Mouse (Mus musculus): ENCODE measurements around the gene Senp1.

Gene Senp1

DNA sequence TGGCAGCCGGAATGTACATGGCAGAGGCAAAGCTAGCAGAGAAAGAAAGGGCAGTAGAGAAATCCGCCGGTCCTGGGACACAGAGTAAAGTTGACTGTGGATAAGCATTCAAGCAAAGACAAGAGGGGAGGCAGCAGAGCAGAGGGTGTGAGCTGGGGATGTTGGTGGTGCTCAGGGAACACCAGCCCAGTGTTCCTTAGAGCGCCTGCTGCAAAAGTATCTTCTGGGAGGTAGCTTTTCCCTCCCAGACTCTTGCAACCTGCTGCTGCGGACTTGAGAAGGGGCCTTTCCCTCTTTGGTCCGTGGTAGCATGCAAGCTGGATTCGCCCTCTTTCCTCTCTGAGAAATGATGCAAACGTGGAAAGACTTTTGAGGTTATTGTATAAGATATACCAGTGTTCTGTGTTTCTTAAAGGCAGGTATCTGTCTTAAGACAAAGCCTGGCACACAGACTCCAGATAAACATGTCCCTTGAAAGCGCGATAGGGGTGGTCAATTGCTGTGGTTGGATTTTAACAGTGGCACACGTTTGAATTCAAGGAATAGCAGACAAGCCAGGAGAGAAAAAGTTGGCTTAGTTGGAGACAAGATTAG lies 14.3 kb upstream of the Senp1 start:
- in situ Hi-C loops (cut with MboI): no loop called here

DNA sequence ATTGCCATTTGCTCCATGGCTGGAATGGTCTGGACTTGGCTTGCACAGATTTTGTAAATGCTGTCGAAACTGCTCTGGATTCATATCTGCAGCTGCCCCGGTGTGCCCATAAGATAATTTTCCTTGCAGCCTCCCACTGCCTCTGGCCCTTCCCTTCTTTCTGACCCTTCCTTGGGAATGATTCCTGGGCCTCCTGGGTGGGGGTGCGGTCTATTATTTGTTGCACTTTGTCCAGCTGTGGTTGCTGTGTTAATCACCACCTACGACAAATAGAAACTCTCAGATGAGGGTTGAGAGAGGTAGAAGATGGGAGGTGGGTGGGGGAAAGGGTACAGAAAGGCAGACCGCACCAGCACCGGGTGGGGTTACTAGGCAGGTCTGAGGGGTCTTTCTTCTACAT lies 13.7 kb upstream of the Senp1 start:
- in situ Hi-C loops (cut with MboI): no loop called here

DNA sequence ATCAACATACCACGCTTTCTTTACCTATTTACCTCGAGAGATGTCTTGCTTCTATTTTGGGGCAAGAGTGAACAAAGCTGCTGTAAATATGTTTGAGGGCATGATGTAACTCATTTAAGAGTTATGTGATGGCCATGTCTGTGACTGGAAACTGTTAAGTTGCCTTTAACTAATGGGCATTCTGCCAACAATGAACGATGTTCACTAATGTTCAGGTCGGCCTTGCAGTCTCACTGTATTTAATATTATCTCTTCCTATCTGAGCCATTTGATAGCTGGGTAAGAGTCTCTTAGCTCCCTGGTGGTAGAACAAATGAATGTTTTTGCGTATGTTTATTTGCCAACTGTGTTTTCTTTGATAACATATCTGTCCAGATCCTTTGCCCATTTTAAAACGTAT lies 13.0 kb upstream of the Senp1 start:
- in situ Hi-C loops (cut with MboI): no loop called here

DNA sequence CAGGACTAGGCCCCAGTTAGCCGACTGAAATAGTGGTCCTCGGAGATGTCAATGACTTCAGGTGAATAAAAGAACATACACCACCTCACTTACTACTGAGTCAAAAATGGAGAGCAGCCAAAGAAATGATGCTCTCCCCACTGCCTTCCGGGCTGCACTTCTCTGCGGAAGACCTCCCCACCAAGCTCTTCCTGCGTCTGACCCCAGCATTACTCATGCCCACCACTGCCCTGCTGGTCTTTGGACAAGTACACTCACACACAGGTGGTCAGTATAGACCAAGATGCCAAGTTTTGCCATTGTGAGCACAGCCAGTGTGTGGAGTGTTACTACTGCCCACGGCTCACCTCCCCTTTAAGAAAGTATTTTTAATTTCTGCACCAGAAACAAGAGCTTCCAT lies 8.9 kb upstream of the Senp1 start:
- in situ Hi-C loops (cut with MboI): no loop called here

DNA sequence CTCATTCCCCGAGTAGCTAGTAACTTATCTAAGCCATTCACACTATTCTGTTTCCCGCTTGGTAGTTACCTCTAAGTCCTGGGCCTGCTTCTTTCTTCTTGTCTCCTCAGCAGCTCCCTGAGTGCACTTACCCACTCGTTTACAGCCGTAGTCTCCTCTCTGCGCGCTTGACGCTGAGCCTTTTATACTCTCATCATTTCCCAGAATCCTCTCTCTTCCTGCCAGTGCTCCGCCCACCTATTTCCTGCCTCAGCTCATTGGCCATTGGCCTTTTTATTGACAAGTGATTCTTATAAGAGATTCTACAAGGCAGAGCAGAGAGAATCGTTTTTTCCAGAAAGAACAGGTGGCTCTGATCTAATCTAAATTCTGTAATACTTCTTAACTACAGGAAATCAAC lies 5.0 kb upstream of the Senp1 start:
- in situ Hi-C loops (cut with MboI): no loop called here

DNA sequence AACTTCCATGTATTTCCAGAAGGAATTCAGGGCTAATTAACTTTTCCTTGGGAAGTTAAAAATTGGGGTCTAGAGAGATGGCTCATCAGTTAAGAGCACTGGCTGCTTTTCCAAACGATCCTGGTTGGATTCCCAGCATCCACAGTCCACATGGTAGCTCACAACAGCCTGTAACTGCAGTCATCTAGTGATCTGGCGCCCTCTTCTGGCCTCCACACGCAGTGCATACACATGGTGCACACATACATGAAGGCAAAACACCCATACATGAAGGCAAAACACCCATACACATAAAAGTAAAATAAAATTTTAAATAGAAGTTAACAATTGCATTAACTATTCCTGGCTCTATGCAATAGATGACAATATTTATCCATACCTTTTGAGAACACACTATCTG lies 3.4 kb upstream of the Senp1 start:
- in situ Hi-C loops (cut with MboI): no loop called here

DNA sequence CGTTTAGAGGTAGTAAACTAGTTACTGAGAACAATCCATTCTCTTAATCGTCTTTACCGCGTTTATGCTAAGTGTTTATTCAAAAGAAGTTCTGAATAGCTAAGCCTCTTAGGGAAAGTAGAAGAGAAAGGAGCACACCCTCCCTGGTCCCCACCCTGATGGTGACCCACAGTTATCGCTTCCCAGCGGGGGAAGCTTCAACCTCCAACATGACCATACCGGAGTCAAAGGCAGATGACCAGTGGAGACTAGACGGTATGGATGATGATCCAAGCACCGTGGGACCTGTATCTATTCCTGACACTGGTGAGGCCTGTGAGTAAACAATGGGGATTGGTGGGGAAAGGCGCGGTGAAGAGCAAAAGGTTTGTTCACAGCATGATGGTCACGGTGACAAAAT lies 1.4 kb upstream of the Senp1 start:
- in situ Hi-C loops (cut with MboI): loop anchor here (5.0 kb wide), 1 partner anchor 57 kb away; no protein-coding TSS in a partner anchor

DNA sequence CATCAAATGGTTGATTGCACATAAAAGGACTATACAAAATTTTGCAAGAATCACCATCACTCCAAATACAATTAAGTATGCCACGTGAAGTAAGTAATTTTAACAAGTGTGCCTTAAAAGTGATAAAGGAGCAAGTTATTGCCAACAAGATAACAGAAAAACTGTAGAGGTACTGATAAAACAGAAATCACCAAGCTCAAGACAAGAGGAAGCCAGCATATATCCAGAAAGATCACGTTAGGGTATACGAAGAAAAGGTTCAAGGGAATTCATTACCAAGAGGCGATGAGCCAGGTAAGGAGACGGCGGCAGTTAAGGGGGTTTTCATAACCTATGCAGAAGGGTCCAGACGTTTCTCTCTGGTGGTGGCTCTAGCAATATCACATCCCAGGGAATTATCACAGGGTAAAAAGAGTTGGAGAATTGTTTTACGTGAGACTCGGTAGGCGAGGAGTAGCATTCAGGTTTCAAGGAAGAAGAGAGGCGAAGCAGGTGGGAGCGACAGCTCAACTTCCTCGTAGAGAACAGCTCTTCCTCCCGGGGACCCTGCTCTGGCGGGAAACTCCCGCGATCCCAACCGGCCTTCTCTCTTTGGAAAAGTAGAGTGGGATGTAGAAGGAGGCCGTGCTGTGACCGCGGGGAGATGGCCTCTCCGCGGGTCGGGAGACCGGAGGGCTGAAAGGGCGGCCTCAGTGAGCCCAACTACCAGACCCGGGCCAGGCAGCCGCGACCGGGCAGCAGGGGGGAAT lies 998 bp downstream of the Senp1 start, which contains the start of gene Pfkm:
Gene Pfkm, plus strand, starts transcription at position 218 of the 749 bp plus-strand sequence.
- in situ Hi-C loops (cut with MboI): loop anchor here (5.0 kb wide), 1 partner anchor 60 kb away; no protein-coding TSS in a partner anchor

DNA sequence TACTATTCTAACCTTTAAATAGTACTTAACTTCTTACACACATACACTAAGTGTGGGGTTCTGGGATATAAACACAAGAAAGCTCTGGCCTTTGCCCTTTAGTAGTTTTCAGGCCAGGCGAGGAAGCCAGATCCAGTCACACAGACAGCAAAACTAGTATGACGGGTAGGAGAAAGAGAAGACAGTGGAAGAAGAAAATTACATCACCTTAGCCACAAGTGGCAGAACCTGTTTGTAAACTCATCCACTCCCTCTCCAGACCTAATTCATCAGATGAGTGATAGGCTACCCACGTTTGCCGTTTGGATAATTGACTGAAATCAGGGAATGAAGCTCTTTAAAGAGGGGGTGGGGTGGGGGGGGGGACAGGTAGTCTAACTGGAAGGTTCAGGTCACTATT lies 1.7 kb downstream of the Senp1 start:
- in situ Hi-C loops (cut with MboI): loop anchor here (5.0 kb wide), 1 partner anchor 60 kb away; no protein-coding TSS in a partner anchor

DNA sequence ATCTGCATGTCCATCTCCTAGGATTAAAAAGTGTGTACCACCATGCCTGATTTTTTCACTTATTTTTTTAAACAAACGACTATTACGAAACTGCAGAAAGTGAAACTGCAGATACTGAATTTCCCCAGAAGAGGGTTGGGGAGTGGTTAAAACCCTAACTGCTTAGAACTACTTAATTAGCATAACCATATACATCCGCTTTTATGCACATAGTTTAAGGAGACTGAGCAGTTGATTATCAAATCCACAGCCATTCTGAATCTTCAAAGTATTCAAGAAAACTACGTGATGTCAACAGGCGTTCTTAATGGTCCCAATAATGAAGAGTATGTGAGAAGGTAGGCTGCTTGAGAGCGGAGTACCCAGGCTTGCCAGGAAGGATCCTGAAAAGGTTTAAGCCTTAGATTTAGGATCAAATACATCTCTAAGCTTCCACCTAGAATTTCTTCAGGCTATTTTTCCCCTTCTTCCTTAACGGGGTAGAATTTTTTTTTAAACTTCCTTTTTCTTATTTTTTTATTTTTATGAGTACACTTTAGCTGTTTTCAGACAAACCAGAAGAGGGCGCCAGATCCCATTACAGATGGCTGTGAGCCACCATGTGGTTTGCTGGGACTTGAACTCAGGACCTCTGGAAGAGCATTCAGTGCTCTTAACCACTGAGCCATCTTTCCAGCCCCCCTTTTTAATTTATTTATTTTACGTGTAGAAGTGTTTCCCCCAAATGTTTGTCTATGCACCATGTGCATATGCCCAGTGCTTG lies 3.9 kb downstream of the Senp1 start:
- in situ Hi-C loops (cut with MboI): loop anchor here (5.0 kb wide), 1 partner anchor 63 kb away; no protein-coding TSS in a partner anchor

DNA sequence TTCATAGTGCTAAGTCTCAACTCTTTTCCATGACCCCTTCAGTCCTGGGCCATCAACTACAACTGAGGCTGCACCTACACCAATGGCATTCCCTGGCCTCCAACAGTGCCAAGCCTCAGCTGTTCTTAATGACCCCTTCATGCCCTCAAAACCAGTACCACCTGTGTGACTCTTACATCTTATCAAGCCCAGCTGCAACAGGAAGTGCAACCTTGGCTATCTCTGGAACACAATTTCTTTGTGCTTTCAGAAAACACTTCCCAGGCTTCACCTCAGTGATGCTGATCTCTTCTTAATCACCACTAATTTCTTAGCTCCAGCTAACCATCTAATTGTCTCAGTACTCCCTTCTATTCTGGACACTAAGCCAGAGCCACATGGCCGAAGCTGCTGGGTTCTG lies 4.7 kb downstream of the Senp1 start:
- in situ Hi-C loops (cut with MboI): no loop called here

DNA sequence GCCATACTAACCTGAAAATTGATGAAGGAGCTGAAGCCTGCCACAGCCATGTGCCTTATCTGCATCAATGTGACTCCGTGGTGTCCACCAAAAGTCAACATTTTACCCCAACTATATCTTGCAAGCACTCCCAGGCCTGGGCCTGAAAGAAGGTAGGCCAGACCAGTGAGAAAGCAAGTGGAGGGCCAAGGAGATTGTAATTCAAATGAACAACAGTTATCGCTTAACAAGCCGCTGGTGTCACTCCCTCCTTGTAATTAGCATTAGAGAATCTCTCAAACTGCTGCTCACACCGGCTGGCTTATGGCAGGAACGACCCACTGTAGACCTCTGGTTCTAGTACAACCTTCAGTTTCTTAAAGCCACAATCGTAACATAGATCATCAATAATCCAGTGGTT lies 16.6 kb downstream of the Senp1 start:
- in situ Hi-C loops (cut with MboI): no loop called here

DNA sequence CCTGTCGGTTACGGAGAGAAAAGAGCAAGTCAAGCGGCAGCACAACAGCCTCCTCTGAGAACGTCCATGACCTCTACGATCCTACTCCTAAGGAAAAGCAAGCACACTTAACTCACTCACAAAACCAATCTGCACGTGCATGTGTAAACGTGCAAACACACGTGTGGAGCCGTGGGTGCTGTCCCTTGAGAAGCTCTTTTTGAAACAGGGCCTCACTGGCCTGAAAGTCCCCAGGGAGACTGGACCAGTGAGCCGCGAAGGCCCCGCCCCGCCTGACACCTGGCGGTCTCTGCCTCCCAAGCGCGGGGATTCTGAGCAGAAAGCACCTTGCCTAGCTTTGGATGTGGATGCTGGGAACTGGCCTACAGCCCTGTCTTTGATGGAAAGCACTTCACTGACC lies 18.5 kb downstream of the Senp1 start:
- in situ Hi-C loops (cut with MboI): no loop called here

DNA sequence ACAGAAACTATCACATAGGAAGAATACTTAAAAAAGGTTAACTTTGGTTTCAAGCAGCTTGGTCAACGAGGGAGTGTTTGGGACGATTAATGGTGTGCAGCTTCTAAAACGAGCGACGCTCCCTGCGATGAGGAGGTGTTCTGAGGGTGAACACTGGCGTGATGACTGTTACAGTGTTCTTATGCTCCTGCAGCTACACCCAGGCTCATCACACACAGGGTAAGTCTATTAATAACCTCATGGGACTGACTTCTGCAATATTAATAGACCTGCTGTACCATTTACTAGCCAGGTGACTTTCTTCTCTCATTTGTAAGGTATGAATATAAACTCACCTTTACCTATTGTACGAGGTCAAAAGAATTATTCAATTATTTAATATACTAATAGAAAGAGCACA lies 19.0 kb downstream of the Senp1 start:
- in situ Hi-C loops (cut with MboI): no loop called here

DNA sequence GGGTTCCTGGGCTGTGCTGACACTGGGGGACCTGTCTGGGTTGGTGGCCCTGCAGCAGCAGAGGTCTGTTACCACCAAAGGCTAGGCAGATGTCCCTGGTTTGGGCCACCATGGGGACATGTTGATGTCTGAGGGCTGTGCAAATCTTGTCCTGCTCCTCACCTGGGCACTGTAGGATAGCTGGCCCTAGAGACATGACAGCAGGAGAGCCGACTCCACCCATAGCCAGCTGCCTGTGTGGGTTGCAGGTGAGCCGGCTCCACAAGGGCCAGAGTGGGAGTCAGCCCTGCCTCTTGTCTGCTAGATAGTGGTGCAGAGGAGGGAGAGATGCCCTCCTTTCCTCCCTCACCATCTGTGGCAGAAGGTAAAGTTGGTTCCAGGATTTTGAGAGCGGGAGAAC lies 23.2 kb downstream of the Senp1 start:
- in situ Hi-C loops (cut with MboI): no loop called here

DNA sequence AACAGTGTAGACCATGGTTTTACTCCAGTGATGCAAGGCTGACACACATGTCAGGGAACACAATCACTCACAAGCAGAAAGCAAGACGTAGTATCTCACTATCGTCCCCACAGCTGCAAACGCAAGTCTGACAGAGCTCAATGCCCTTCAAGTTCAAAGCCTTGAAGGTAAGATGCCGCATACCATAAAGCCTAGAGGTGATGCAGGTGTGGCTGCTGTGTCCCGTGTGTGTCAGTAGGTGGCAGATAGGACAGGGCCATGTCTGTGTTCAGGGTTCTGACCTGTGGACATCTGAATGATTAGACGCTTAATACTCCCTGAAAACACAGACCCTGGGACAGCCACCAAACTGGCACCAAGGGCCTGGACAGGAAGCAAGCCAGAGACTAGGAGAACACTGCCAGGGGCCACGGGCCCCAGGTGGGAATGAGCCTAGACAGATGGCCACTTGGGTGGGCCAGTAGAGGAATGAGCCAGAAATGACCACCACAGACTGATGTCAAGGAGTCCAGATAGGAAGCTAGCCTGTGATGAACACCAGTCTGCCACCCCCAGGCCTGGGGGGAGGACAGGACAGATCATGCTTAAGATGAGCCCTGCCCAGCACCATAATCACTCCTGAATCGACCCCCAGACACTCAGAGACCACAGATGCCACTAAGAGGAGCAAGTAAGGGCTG lies 23.8 kb downstream of the Senp1 start:
- in situ Hi-C loops (cut with MboI): no loop called here

DNA sequence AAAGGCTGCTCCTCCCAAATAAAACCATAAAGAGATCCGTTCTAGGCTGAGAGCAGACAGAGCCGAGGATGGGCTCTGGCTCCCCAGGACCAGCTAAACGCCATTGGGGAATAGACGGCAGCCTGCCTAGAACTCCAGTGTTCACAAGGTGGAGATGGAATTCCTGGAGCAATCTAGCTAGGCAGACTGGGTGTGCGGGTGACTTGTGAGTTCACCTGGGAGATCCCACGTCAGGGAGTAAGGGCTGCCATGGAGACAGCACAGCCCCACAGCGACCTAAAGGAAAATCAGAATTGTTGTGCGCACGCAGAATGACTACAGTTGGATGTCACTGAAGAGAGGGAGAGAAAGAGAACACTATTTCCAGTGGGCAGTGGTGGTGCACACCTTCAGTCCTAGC lies 25.0 kb downstream of the Senp1 start:
- in situ Hi-C loops (cut with MboI): no loop called here

DNA sequence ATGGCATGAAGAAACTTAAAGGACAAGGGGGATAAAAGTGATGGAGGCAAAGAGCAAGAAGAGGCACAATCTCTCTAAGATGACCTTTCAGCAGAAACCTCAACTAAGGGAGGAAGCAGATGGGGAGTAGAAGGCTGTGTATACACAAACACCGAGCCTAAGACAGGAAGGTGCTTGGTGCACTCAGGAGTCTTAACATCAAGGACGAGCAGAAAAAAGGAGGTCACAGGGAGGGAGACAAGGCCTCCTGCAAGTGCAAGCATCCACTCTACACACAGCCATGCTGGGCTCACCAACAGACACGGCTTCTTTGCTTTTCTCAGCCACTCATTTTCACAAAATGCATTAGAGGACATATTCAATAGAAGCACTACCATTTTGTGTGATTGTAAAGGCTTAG lies 26.1 kb downstream of the Senp1 start:
- in situ Hi-C loops (cut with MboI): no loop called here

DNA sequence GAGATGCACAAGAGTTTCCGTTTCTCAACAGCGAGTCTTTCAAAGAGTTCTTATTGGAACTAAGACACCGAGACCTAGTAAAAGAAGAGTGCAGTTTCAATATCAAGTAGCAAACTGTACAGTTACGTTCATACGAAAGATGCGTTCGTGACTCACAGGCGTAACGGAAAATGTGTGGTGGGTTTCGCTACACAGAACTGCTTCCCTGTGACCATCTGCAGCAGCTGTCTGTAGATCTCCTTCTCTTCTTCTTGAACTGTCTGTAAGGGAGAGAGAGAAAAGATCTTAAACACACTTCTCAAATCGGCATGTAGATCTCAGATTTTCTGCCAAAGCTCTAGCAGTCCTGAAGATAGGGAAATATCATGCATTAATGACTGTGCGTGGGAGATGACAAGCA lies 26.9 kb downstream of the Senp1 start:
- in situ Hi-C loops (cut with MboI): no loop called here

DNA sequence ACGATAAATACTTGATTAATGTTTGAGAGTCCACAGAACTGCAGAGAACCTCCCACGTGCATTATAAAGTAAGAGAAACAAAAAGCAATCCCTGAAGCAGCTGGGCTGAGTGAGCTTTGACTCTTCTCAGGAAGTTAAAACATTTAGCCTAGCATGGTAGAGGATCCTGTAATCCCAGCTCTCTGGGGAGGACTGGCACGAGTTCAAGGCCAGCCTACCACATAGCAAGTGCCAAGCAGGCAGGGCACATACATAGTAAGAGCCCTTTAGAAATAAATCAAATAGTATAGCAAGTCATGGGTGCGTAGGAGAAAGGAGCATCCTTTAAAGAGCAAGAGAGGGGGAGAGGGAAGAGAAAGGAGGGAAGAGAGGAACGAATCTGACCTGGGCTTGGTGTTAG lies 27.7 kb downstream of the Senp1 start:
- in situ Hi-C loops (cut with MboI): no loop called here

DNA sequence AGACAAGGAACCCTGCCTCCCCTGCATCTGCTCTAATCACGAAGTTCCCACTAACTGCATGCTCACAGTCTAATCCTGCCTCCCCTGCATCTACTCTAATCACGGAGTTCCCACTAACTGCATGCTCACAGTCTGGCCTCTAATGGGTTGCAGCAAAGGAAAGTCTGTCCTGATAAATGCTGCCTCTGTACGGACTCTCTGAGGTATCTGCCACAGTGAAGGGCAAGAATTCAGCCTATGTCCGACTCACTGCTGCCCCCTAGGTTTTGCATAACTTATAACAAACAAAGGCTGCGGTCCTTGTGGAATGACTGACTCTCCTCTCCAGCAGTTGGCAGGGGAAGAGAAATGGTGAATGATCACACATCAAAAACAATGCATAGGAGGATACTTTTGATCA lies 38.3 kb downstream of the Senp1 start:
- in situ Hi-C loops (cut with MboI): no loop called here

DNA sequence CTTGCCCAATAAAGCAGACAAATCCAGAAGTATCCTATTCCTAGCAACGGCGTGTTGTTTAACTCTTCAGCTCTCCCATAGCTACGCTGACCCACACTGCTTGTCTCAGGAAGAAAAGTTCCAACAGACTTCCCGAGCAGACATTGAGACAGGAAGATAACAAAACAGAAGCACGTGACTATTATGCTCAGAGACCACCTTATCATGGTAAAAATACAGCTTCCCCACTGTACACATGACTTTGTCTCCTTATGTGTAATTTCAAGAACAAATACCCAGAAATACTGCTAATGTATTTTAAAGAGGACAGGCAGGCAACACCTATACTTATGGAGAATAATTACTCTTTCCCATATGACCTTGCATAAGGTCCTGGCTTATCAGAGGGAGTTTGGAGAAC lies 41.9 kb downstream of the Senp1 start:
- in situ Hi-C loops (cut with MboI): no loop called here
